Mouse (Mus musculus) forebrain, postnatal 0 days (tissue): ENCODE data around the gene Casz1. TPM values are rescaled to one million over a fixed set of nuclear protein-coding genes. Genes with fewer than 3 reads are reported as not detected.
A peak's percentile ranks its signal among the peaks of the same experiment; 100 is the strongest.

ENCODE experiments used
- ATAC-seq: fragments of 200-750 bp; cut with Nextera tagmentation; 2 replicates; pipeline ENCODE4 v1.8.0; 2017; ENCODE audit warnings: mild to moderate bottlenecking, moderate library complexity
- DNase-seq: peaks from one replicate; pipeline ENCODE4 v3.0.0-alpha.2; 2015
- H3K27ac ChIP-seq: fragments of 300-500 bp; sonication (generic); 2 replicates; pipeline ENCODE4 v1.5.1; 2014; ENCODE audit warnings: low read depth, mild to moderate bottlenecking, antibody characterized with exemption, low read length, moderate library complexity, mixed read lengths
- H3K27me3 ChIP-seq: fragments of 300-500 bp; sonication (generic); 2 replicates; pipeline ENCODE4 v1.6.1; 2014; ENCODE audit warnings: mild to moderate bottlenecking, low read length, mixed read lengths; ENCODE audit not compliant: insufficient read depth
- H3K36me3 ChIP-seq: fragments of 300-500 bp; sonication (generic); 2 replicates; pipeline ENCODE4 v1.6.1; 2014; ENCODE audit warnings: mild to moderate bottlenecking, moderate library complexity; ENCODE audit not compliant: insufficient read depth
- H3K4me1 ChIP-seq: fragments of 300-500 bp; sonication (generic); 2 replicates; pipeline ENCODE4 v1.6.1; 2014; ENCODE audit warnings: antibody characterized with exemption; ENCODE audit not compliant: insufficient read depth
- H3K4me2 ChIP-seq: fragments of 300-500 bp; sonication (generic); 2 replicates; pipeline ENCODE4 v1.6.1; 2014; ENCODE audit warnings: low read depth, mild to moderate bottlenecking, moderate library complexity
- H3K4me3 ChIP-seq: fragments of 300-500 bp; sonication (generic); 2 replicates; pipeline ENCODE4 v1.5.1; 2014; ENCODE audit warnings: low read depth, low read length, mixed read lengths
- H3K9ac ChIP-seq: fragments of 300-500 bp; sonication (generic); 2 replicates; pipeline ENCODE4 v1.6.1; 2014; ENCODE audit warnings: mild to moderate bottlenecking
- H3K9me3 ChIP-seq: fragments of 300-500 bp; sonication (generic); 2 replicates; pipeline ENCODE4 v1.6.1; 2016; ENCODE audit warnings: low read length
- CTCF ChIP-seq: sonication (generic); IDR thresholded peaks from 2 replicates; pipeline ENCODE4 v1.5.1; 2016; ENCODE audit warnings: antibody characterized with exemption, control low read depth, low read depth
- WGBS: fragments of 180-500 bp; shearing (Covaris S2); extraction: QIAGEN DNeasy Blood & Tissue Kit; methylation state at CpG from one replicate; pipeline ENCODE4 v1.1.7; 2014; 5-methylcytosine and 5-hydroxymethylcytosine counted together
- polyA plus RNA-seq: library from polyadenylated mRNA; unstranded; fragments of >200 nt; fragmentation: Nextera tagmentation; extraction: Ambion mirVana; gene quantifications from 2 replicates; pipeline ENCODE4 v1.2.1, GENCODE M21; 2015
- total RNA-seq: library from RNA; depleted of rRNA; stranded (reverse); fragments of >200 nt; gene quantifications from 2 replicates; pipeline ENCODE4 v1.2.3, GENCODE M21; 2014

Gene Casz1
- total and polyA plus RNA-seq, 2 experiments from 2014 or later, result 1.1 to 3.1 TPM

DNA sequence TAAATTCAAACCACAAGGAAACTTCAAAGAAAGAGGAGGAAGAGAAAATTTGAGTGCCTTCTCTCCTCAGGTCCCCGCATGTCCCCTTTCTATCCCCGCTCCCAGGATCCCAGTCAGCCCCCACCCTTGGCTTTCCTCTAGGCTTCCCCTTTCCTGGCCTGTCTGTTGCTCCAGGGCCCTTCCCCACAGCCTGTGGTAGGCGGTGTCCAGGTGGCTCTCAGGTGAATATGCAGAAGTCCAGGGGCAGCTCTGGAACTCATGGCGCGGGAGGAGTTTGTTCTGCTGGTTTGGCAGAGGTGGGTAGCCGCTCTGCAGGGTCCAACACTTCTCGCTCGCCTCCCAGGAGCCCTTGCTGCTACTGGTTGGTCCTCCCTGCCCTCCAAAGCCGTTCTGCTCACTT, 68.1 kb downstream of the Casz1 start:
- Histone ChIP-seq H3K4me3 (no peak overlapping the region), H3K36me3 (no peaks in the 10 kb centered on the region), H3K4me2 (no peak overlapping the region), H3K4me1 (peaks cover 8% of the 10 kb centered on the region), H3K27ac (no peak overlapping the region), H3K9me3 (no peaks in the 10 kb centered on the region), H3K9ac (no peak overlapping the region), H3K27me3 (peaks cover 5% of the 10 kb centered on the region)
- TF ChIP-seq CTCF, result no peak
- 59% methylated on average over 9 of the region's 9 CpGs for WGBS
- ATAC-seq (no peak), DNase-seq (no peak)

DNA sequence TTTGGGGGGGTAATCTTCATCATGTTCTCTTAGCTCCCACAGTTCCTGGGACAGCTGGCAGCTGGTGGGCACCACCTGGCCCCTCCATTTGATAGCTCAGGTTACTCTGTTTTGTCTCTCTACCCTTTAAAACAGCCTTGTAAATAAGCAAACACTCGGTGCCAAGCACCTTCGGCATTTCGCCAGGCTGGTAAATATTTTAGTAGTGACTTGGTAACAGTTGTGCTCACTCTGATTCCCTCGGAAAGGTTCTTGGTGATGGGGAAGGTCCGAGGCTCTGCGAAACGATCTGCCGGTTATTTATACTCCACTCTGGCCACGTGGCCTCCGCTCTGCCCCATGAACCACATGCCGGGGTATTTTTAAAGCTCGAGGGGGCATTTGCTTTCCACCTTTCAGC, 68.6 kb downstream of the Casz1 start:
- WGBS, result 53% methylated on average over 12 of the region's 12 CpGs
- H3K36me3 ChIP-seq, result no peaks in the 10 kb centered on the region
- H3K9ac ChIP-seq, result no peak overlapping the region
- H3K4me1 ChIP-seq, result peaks cover 4% of the 10 kb centered on the region
- no peak overlapping the region for H3K4me2 ChIP-seq
- DNase-seq (peak; percentile 58), ATAC-seq (no peak)
- TF ChIP-seq CTCF, result no peak
- H3K9me3 ChIP-seq, result no peaks in the 10 kb centered on the region
- no peak overlapping the region for H3K4me3 ChIP-seq
- peaks cover 7% of the 10 kb centered on the region for H3K27me3 ChIP-seq
- H3K27ac ChIP-seq, result no peak overlapping the region

DNA sequence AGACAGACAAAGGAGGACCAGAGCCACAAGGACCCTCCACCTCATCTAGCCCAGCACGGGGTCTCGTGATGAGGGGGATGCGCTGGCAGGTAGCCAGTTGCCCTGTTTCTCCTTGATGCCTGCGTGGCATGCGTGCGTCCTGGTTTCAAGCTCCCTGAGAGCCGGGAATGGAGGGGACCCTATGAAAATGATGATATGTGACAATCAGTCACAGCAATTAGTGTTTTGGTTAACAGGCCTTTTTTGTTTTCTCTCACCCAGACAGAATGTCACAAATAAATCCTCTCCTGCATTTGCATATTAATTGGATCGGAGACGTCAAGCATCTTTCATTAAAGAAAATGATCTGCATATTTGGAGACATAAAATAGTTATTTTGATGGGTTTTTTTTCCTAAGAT, 71.9 kb downstream of the Casz1 start:
- no peak for TF ChIP-seq CTCF
- Histone ChIP-seq H3K4me3 (no peak overlapping the region), H3K27ac (no peak overlapping the region), H3K4me2 (no peak overlapping the region), H3K4me1 (no peaks in the 10 kb centered on the region; the same call in 1 of the 2 replicates), H3K9ac (no peak overlapping the region), H3K27me3 (peaks cover 23% of the 10 kb centered on the region), H3K9me3 (no peaks in the 10 kb centered on the region), H3K36me3 (no peaks in the 10 kb centered on the region)
- 24% methylated on average over 9 of the region's 9 CpGs for WGBS
- DNase-seq (no peak), ATAC-seq (no peak)

DNA sequence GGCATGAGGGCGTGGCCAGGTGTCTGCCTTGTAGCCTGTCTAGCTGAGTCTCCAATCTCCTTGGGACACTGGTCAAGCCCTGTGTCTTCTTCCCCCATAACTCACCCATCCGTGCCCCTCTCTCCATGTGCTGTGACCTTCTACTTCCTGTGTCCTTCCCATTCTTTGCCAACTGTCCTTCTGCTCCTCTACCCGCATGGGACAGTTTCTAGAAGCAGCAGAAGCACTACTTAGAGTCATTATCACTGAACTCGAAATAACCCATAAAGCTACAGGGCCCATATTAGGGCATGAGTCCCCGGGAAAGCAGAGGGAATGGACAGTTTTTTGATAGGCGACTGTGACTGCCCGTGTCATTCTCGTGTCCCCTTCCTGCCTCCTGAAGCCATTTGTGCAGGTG, 72.6 kb downstream of the Casz1 start:
- Histone ChIP-seq H3K9me3 (no peaks in the 10 kb centered on the region), H3K36me3 (no peaks in the 10 kb centered on the region), H3K4me1 (no peaks in the 10 kb centered on the region; the same call in 1 of the 2 replicates), H3K4me2 (no peak overlapping the region), H3K4me3 (no peak overlapping the region), H3K9ac (no peak overlapping the region), H3K27me3 (peaks cover 24% of the 10 kb centered on the region), H3K27ac (no peak overlapping the region)
- no peak for TF ChIP-seq CTCF
- WGBS, result 90% methylated on average over 8 of the region's 8 CpGs
- DNase-seq, result no peak
- ATAC-seq, result no peak

DNA sequence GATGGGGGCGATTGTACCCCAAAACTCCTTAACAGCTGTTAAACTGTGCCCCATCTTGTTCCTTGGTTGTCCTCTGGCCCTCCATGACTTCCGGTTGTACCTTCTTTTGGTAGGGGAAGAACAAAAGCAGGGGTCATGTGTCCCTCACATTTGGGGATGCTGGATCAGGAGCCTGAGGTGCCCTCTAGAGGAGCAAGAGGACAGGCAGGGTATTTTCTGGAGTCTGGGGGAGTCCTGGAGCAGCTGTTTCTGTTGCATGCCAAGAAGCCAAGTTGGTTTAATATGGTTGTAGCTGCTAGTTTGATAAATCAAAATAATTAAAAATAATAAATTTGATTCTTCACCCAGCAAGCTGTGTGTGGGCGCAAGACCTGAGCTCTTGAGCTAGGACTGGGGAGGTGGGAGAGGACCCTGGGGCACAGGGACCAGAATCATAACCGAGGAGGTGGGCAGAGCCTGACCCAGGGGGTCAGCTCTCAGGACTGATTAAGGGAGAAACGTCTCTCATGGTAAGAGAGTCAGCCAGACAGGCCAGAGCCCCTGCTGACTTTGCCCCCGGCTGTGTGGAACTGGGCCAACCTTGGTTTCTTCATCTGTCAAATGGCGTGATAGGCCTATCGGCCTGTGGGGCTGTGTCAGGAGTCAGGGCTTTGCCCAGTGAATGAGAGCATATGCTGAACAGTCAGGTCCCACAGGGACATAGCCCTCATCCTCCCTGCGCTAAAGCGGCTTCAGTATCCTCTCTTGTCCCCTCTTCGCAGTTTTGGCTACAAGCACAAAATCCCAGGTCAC, 74.2 kb downstream of the Casz1 start:
- H3K27ac ChIP-seq, result no peak overlapping the region
- H3K36me3 ChIP-seq, result no peaks in the 10 kb centered on the region
- H3K9me3 ChIP-seq, result no peaks in the 10 kb centered on the region
- peak; percentile 24; the same call in 1 of the 2 replicates for TF ChIP-seq CTCF
- WGBS, result 64% methylated on average over 11 of the region's 11 CpGs
- H3K9ac ChIP-seq, result no peak overlapping the region
- ATAC-seq, result no peak
- H3K27me3 ChIP-seq, result peaks cover 31% of the 10 kb centered on the region
- no peak overlapping the region for H3K4me3 ChIP-seq
- no peak for DNase-seq
- H3K4me2 ChIP-seq, result no peak overlapping the region
- no peaks in the 10 kb centered on the region for H3K4me1 ChIP-seq

DNA sequence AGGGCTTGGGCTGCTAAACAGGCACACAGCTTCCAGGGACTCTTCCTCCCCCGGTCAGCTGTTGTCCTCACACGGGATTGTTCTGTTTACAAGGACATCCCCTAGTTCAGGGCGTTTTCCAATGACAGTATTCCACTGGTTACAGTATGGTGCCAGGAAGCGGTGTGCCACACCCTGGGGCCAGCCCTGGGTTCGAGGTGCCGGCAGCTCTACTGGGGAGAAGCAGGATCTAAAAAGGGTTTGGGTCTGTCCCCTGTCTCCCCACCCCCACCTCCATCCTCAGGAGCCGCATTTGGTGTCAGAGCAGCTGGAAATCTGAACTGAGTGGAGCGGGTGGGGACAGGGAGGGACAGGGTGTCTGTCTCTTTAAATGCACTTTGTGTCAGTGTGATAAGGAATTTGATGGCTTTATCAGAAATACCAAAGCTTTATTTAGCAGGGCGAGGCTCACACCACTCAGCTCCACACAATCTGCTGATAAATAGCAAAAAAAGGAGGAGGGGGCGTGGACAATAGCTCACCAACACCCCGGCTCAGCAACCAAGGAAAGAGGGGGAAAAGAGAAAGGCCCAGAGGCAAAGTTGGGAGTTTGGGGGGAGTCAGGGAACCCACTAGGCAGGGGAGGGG, 74.9 kb downstream of the Casz1 start:
- Histone ChIP-seq H3K27ac (no peak overlapping the region), H3K9me3 (no peaks in the 10 kb centered on the region), H3K4me2 (no peak overlapping the region), H3K27me3 (peaks cover 34% of the 10 kb centered on the region), H3K36me3 (no peaks in the 10 kb centered on the region), H3K4me1 (no peaks in the 10 kb centered on the region), H3K4me3 (no peak overlapping the region), H3K9ac (no peak overlapping the region)
- no peak for TF ChIP-seq CTCF
- no peak for DNase-seq
- 74% methylated on average over 11 of the region's 11 CpGs for WGBS
- no peak for ATAC-seq

DNA sequence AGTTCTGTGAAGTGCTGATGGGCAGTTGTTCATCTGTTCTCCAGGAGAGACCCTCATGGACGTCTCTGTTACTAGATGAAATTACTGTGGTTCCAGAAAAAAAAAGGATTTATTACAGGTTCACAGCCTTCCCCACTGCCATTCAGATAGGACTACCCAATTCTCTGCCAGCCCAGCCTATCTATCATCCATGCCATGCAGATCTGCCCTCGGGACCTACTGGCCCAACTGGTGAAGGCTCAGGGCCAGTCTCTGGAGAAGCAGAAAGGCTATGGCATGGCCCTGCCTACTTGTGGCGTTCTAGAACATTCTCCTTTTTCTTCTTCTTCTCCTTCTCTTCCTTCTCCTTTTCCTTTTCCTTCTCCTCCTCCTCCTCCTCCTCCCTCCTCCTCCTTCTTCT, 75.4 kb downstream of the Casz1 start:
- no peak overlapping the region for H3K4me2 ChIP-seq
- H3K27ac ChIP-seq, result no peak overlapping the region
- ATAC-seq (no peak), DNase-seq (no peak)
- 89% methylated on average over 3 of the region's 3 CpGs for WGBS
- TF ChIP-seq CTCF, result no peak
- H3K4me3 ChIP-seq, result no peak overlapping the region
- H3K27me3 ChIP-seq, result peaks cover 36% of the 10 kb centered on the region
- H3K9me3 ChIP-seq, result no peaks in the 10 kb centered on the region
- no peaks in the 10 kb centered on the region for H3K36me3 ChIP-seq
- H3K4me1 ChIP-seq, result no peaks in the 10 kb centered on the region
- H3K9ac ChIP-seq, result no peak overlapping the region
